Mouse (Mus musculus) ES-E14 (cell line): Measurements from ENCODE around the gene Fbp2.

Source experiments
- CHD2 ChIP-seq: IDR thresholded peaks from 2 replicates; pipeline ENCODE4 v1.6.1; 2014; ENCODE audit warnings: mild to moderate bottlenecking, low read depth, low read length, inconsistent platforms
- HCFC1 ChIP-seq: IDR thresholded peaks from 2 replicates; pipeline ENCODE4 v1.6.1; 2012; ENCODE audit warnings: low read length, inconsistent platforms, borderline replicate concordance; ENCODE audit not compliant: insufficient read depth
- MAFK ChIP-seq: IDR thresholded peaks from 2 replicates; pipeline ENCODE4 v1.6.1; 2014; ENCODE audit warnings: mild to moderate bottlenecking, low read depth, low read length, inconsistent platforms; ENCODE audit not compliant: insufficient read depth
- ZC3H11A ChIP-seq: IDR thresholded peaks from 2 replicates; pipeline ENCODE4 v1.6.1; 2012; ENCODE audit warnings: low read depth, mild to moderate bottlenecking, inconsistent platforms, low read length, borderline replicate concordance
- ZNF384 ChIP-seq: IDR thresholded peaks from 2 replicates; pipeline ENCODE4 v1.6.1; 2012; ENCODE audit warnings: low read depth, low read length, inconsistent platforms

GRCm38 (mm10) chr13:62872252-62872651 is 14.0 kb upstream of the Fbp2 start:
- TF ChIP-seq ZNF384 (no peak), MAFK (no peak), ZC3H11A (no peak), HCFC1 (no peak), CHD2 (no peak)
